Mouse (Mus musculus) forebrain, embryonic 11.5 days (tissue): Measurements from ENCODE around the gene Hras. TPM values are rescaled to one million over a fixed set of nuclear protein-coding genes. Genes with fewer than 3 reads are reported as not detected.

ENCODE experiments used
- ATAC-seq: fragments of 200-750 bp; cut with Nextera tagmentation; replicated peaks from 2 replicates; pipeline ENCODE4 v1.8.0; 2017; ENCODE audit warnings: moderate TSS enrichment; ENCODE audit not compliant: low FRiP score
- DNase-seq: peaks from one replicate; pipeline ENCODE4 v3.0.0-alpha.2; 2017; ENCODE audit warnings: low spot score
- H3K27ac ChIP-seq: fragments of 300-500 bp; sonication (generic); 2 replicates; pipeline ENCODE4 v1.5.1; 2014; ENCODE audit warnings: low read depth, low read length
- H3K27me3 ChIP-seq: fragments of 300-500 bp; sonication (generic); 2 replicates; pipeline ENCODE4 v1.6.1; 2014; ENCODE audit warnings: mild to moderate bottlenecking, low read length, mixed read lengths; ENCODE audit not compliant: control insufficient read depth, insufficient read depth
- H3K36me3 ChIP-seq: fragments of 300-500 bp; sonication (generic); 2 replicates; pipeline ENCODE4 v1.6.1; 2014; ENCODE audit warnings: mild to moderate bottlenecking, low read length, moderate library complexity, mixed read lengths; ENCODE audit not compliant: control insufficient read depth, insufficient read depth
- H3K4me1 ChIP-seq: fragments of 300-500 bp; sonication (generic); replicated peaks from 2 replicates; pipeline ENCODE4 v1.6.1; 2014; ENCODE audit warnings: low read length, mixed read lengths; ENCODE audit not compliant: control insufficient read depth, insufficient read depth
- H3K4me2 ChIP-seq: fragments of 300-500 bp; sonication (generic); 2 replicates; pipeline ENCODE4 v1.6.1; 2014; ENCODE audit warnings: low read depth, mild to moderate bottlenecking, low read length, moderate library complexity, mixed read lengths; ENCODE audit not compliant: severe bottlenecking
- H3K4me3 ChIP-seq: fragments of 300-500 bp; sonication (generic); 2 replicates; pipeline ENCODE4 v1.5.1; 2014; ENCODE audit warnings: low read depth, low read length
- H3K9ac ChIP-seq: fragments of 300-500 bp; sonication (generic); 2 replicates; pipeline ENCODE4 v1.6.1; 2014; ENCODE audit warnings: low read length
- H3K9me3 ChIP-seq: fragments of 300-500 bp; sonication (generic); 2 replicates; pipeline ENCODE4 v1.6.1; 2016; ENCODE audit warnings: low read length, mixed read lengths; ENCODE audit not compliant: control insufficient read depth
- WGBS: fragments of 180-500 bp; shearing (Covaris S2); extraction: QIAGEN DNeasy Blood & Tissue Kit; methylation state at CpG from one replicate; pipeline ENCODE4 v1.1.7; 2014; 5-methylcytosine and 5-hydroxymethylcytosine counted together
- polyA plus RNA-seq: library from polyadenylated mRNA; unstranded; fragments of >200 nt; fragmentation: Nextera tagmentation; extraction: Ambion mirVana; gene quantifications from 2 replicates; pipeline ENCODE4 v1.2.1, GENCODE M21; 2014

The Hras gene
- polyA plus RNA-seq, 1 experiment from 2014 or later: 87.5 TPM

DNA sequence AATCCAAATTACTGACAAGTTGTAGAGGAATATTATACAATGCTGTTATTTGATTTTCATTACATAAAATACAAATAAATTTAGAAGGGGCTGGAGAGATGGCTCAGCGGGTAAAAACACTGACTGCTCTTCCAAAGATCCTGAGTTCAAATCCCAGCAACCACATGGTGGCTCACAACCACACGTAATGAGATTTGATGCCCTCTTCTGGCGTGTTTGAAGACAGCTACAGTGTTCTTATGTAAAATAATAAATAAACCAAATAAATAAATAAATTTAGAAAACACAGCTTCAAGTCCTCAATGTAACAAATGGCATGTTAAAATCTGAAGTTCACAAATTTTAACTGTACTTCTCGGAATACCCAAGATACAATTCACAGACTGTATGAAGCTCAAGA, 18.7 kb downstream of the Hras start:
- 87% methylated on average over 4 of the region's 4 CpGs for WGBS
- Histone ChIP-seq H3K4me3 (no peak overlapping the region), H3K4me1 (0 out of 2 replicates have a peak, but pooled peaks cover 2% of the 10 kb centered on the region), H3K9ac (no peak overlapping the region), H3K4me2 (no peak overlapping the region), H3K9me3 (no peaks in the 10 kb centered on the region), H3K27me3 (no peaks in the 10 kb centered on the region), H3K36me3 (no peaks in the 10 kb centered on the region), H3K27ac (no peak overlapping the region)
- DNase-seq: no peak
- ATAC-seq: no peak

GRCm38 (mm10) chr7:141173323-141173850, 20.4 kb downstream of the Hras start:
- Histone ChIP-seq H3K9ac (peak overlapping the region; percentile 67; the same call in 1 of the 2 replicates), H3K4me2 (peak overlapping the region; percentile 65; the same call in 1 of the 2 replicates), H3K4me3 (0 out of 2 replicates have a peak overlapping the region, but pooled peaks have one; percentile 53), H3K27ac (no peak overlapping the region), H3K27me3 (no peaks in the 10 kb centered on the region), H3K4me1 (peaks cover 8% of the 10 kb centered on the region; the same call in 1 of the 2 replicates), H3K9me3 (no peaks in the 10 kb centered on the region), H3K36me3 (no peaks in the 10 kb centered on the region)
- DNase-seq: no peak
- 90% methylated on average over 5 of the region's 5 CpGs for WGBS
- no peak for ATAC-seq

DNA sequence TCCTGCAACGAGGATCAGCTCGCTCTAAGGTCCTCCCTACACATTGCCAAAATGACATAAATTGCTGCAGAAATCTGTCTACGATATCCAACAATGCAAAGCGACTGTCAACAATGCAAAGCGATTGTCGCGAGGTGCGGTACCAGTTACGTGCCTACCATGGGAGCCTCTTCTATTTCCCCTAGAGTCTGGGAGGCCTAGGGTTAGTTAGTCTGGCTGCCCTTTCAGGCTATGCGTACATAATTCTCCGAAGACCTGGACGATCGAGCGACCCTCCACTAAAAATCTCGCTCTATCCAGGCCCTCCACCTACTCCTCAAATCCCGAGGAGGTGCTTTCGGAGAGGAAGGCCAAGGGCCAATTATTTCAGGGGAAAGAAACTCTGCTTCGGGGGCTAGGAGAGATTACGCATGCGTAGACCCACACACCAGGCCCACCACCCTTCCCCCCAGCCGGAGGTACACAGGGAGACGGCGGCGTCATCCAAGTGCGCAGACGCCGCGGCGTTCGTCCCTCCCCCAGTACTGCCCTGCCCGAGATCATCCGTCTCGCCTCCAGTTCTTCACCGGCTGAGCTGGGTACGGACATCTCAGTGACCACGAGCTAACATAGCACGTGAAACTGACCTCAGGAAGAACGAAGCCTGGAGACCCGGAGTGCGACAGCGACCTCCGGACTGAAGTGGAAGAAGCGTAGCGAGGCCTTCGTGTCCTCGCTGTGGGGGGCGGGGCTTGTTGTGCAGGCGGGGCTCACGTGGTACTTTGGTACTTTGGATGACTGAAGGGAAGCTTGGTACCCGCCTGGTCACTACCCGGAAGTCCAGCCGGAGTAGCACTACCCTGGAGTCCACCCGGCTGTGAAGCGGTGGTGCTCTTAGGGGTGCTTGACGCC, 21.4 kb downstream of the Hras start, which contains the start of gene Rnh1:
Gene Rnh1, minus strand, starts transcription at position 742 of the 891 bp plus-strand sequence.
- H3K4me1 ChIP-seq: peaks cover 16% of the 10 kb centered on the region; the same call in 1 of the 2 replicates
- peak; percentile 96 for DNase-seq
- peak within 1 kb of the TSS; percentile 53 for H3K4me3 ChIP-seq
- peak within 1 kb of the TSS; percentile 90 for H3K27ac ChIP-seq
- ATAC-seq: peak; percentile 97
- no peaks in the 10 kb centered on the region for H3K36me3 ChIP-seq
- H3K27me3 ChIP-seq: no peaks in the 10 kb centered on the region
- H3K9ac ChIP-seq: peak within 1 kb of the TSS; percentile 67
- 3% methylated on average over 55 of the region's 55 CpGs for WGBS
- no peaks in the 10 kb centered on the region for H3K9me3 ChIP-seq
- peak within 1 kb of the TSS; percentile 65 for H3K4me2 ChIP-seq

DNA sequence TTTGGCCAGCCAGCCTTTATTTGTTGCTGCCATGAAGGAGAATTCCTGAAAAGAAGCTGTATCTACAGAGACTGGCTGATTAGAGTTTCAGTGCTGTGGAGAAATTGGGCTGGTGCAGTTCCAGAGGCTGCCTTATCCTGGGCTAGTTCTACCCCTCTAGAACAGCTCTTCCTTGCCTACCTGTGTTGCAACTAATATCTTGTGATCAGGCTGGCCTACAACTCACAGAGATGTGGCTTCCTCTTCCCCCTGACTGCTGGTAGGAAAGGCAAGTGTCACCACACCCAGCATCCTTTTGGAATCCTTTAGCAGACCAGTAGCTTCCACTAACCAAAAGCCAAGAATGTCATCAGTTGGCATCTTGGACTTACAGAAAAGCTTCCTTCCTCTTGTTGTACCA, 23.9 kb downstream of the Hras start:
- Histone ChIP-seq H3K4me2 (no peak overlapping the region), H3K27me3 (no peaks in the 10 kb centered on the region), H3K4me1 (peaks cover 16% of the 10 kb centered on the region; the same call in 1 of the 2 replicates), H3K9me3 (no peaks in the 10 kb centered on the region), H3K27ac (no peak overlapping the region), H3K36me3 (no peaks in the 10 kb centered on the region), H3K4me3 (no peak overlapping the region), H3K9ac (no peak overlapping the region)
- ATAC-seq: no peak
- no peak for DNase-seq

GRCm38 (mm10) chr7:141169300-141169699, 24.5 kb downstream of the Hras start:
- WGBS: 84% methylated on average over 1 of the region's 1 CpGs
- no peaks in the 10 kb centered on the region for H3K36me3 ChIP-seq
- H3K9me3 ChIP-seq: no peaks in the 10 kb centered on the region
- H3K4me2 ChIP-seq: no peak overlapping the region
- no peak for ATAC-seq
- no peaks in the 10 kb centered on the region for H3K27me3 ChIP-seq
- no peak overlapping the region for H3K9ac ChIP-seq
- no peak overlapping the region for H3K27ac ChIP-seq
- no peak for DNase-seq
- no peak overlapping the region for H3K4me3 ChIP-seq
- peaks cover 16% of the 10 kb centered on the region; the same call in 1 of the 2 replicates for H3K4me1 ChIP-seq

- H3K36me3 ChIP-seq: no peaks in the 10 kb centered on the region
- no peaks in the 10 kb centered on the region for H3K27me3 ChIP-seq
- WGBS: 2% methylated on average over 22 of the region's 22 CpGs
- H3K9me3 ChIP-seq: no peaks in the 10 kb centered on the region
- peak overlapping the region; percentile 69 for H3K9ac ChIP-seq
- peak overlapping the region; percentile 63 for H3K4me2 ChIP-seq
- peaks cover 16% of the 10 kb centered on the region; the same call in 1 of the 2 replicates for H3K4me1 ChIP-seq
- DNase-seq (no peak), ATAC-seq (no peak)
- H3K27ac ChIP-seq: no peak overlapping the region
- H3K4me3 ChIP-seq: peak overlapping the region; percentile 33
Measured at GRCm38 (mm10) chr7:141168518-141168953, 25.3 kb downstream of the Hras start.

DNA sequence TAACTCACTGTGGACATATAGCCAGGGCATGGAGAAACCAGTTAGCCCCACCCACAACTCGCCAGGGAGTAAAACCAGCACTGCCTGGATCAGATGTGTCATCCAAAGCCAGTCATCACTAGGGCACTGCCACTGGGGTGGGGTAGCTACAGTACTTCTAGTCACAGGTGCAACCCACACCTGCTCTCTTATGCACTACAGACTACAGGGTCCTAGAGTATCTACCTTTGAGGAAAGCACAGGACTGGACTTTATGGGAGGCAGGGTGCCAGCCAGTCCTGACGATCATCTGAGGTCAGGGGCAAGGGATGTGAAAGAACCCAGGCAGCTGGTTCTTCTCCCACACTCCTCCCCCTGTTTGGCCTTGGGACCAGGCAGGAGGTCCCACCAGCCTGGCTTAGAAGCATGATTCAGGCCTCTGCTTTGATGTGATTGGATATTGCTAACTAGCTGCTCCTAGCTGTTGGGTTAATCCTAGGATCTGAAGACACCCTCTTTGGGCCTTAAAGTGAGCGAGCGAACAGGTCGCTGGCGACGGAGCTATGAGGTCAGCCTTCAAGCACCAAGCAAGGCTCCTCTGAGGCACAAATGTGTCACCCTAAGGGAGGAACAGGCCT, 25.8 kb downstream of the Hras start:
- Histone ChIP-seq H3K4me2 (peak overlapping the region; percentile 63), H3K4me3 (peak overlapping the region; percentile 33), H3K27me3 (no peaks in the 10 kb centered on the region), H3K4me1 (peaks cover 16% of the 10 kb centered on the region; the same call in 1 of the 2 replicates), H3K9ac (peak overlapping the region; percentile 69), H3K9me3 (no peaks in the 10 kb centered on the region), H3K36me3 (no peaks in the 10 kb centered on the region), H3K27ac (no peak overlapping the region)
- DNase-seq (no peak), ATAC-seq (no peak)
- WGBS: 24% methylated on average over 7 of the region's 7 CpGs

GRCm38 (mm10) chr7:141164850-141165249, 29.0 kb downstream of the Hras start:
- no peak overlapping the region for H3K27ac ChIP-seq
- H3K36me3 ChIP-seq: no peaks in the 10 kb centered on the region; the same call in 1 of the 2 replicates
- H3K4me2 ChIP-seq: no peak overlapping the region
- no peak for DNase-seq
- peaks cover 14% of the 10 kb centered on the region; the same call in 1 of the 2 replicates for H3K4me1 ChIP-seq
- no peak overlapping the region for H3K4me3 ChIP-seq
- no peaks in the 10 kb centered on the region for H3K27me3 ChIP-seq
- WGBS: 91% methylated on average over 6 of the region's 6 CpGs
- ATAC-seq: no peak
- no peak overlapping the region for H3K9ac ChIP-seq
- H3K9me3 ChIP-seq: no peaks in the 10 kb centered on the region
